Mouse (Mus musculus): ENCODE data around the gene Igfbp5.

- peak; percentile 90 for TF ChIP-seq CTCF (conservative IDR thresholded peaks at IDR 0.05; ENCODE audit: insufficient read depth, insufficient read length, low read depth, low read length)
- TF ChIP-seq POLR2A (IDR thresholded peaks at IDR 0.05; ENCODE audit: low read depth, low read length), result no peak
Observed at GRCm38 (mm10) chr1:72877892-72878291, 3.2 kb upstream of the Igfbp5 start.
